Mouse (Mus musculus): ENCODE measurements at regions not wholly inside any gene's neighbourhood (a gene's known extent, or its start where the extent isn't known, plus 50 kb on each side); places are given as distances from the start of the nearest gene placed in this dataset.

- 82% methylated on average over 3 of the region's 3 CpGs for WGBS
- Histone ChIP-seq H3K4me1 (ENCODE audit: control insufficient read depth, insufficient read depth, low read length) (no peaks in the 10 kb centered on the region), H3K27me3 (ENCODE audit: control insufficient read depth, insufficient read depth, low read length) (no peaks in the 10 kb centered on the region), H3K4me3 (ENCODE audit: insufficient read depth, low read depth, low read length) (no peak overlapping the region), H3K9ac (ENCODE audit: low read depth, low read length) (no peak overlapping the region), H3K27ac (replicated peaks; ENCODE audit: insufficient read depth, low read depth, low read length) (no peak overlapping the region), H3K36me3 (ENCODE audit: control insufficient read depth, insufficient read depth, low read length) (no peaks in the 10 kb centered on the region), H3K79me2 (ENCODE audit: control insufficient read depth, insufficient read depth, low read length) (no peaks in the 10 kb centered on the region)
- TF ChIP-seq POLR2A (IDR thresholded peaks at IDR 0.05; ENCODE audit: extremely low read depth, insufficient read depth, low read length), result no peak
- no peak for TF ChIP-seq CTCF (IDR thresholded peaks at IDR 0.05; ENCODE audit: low read depth, low read length)
- DNase-seq (ENCODE audit: extremely low read depth, low read depth, low spot score), result no peak
Observed at GRCm38 (mm10) chr3:22021360-22021935, 55.0 kb upstream of the Tbl1xr1 start.

DNA sequence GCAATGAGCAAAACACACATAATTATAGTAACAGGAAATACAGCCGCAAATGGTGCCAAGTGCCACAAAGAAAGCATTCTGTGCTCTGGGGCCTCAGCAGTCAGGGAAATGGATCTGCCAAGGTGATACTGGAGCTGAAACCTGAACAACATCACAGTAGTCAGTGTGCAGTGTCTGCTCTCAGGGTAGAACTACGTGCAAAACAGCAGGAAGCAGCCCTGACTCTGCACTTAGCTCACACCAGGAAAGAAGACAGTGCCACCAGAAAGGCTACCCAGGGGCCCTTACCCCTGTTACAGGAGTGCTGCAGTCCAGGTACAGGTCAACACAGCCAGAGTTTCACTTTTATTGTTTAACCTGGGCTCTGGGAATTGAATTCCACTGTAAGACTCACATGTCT, 54.0 kb upstream of the Tbl1xr1 start:
- H3K4me3 ChIP-seq (ENCODE audit: insufficient read depth, low read depth, low read length), result no peak overlapping the region
- no peak overlapping the region for H3K9ac ChIP-seq (ENCODE audit: low read depth, low read length)
- no peaks in the 10 kb centered on the region for H3K4me1 ChIP-seq (ENCODE audit: control insufficient read depth, insufficient read depth, low read length)
- H3K79me2 ChIP-seq (ENCODE audit: control insufficient read depth, insufficient read depth, low read length), result no peaks in the 10 kb centered on the region
- WGBS, result 72% methylated on average over 2 of the region's 2 CpGs
- H3K27ac ChIP-seq (replicated peaks; ENCODE audit: insufficient read depth, low read depth, low read length), result no peak overlapping the region
- H3K27me3 ChIP-seq (ENCODE audit: control insufficient read depth, insufficient read depth, low read length), result no peaks in the 10 kb centered on the region
- TF ChIP-seq POLR2A (IDR thresholded peaks at IDR 0.05; ENCODE audit: extremely low read depth, insufficient read depth, low read length), result no peak
- TF ChIP-seq CTCF (IDR thresholded peaks at IDR 0.05; ENCODE audit: low read depth, low read length), result no peak
- no peaks in the 10 kb centered on the region for H3K36me3 ChIP-seq (ENCODE audit: control insufficient read depth, insufficient read depth, low read length)
- DNase-seq (ENCODE audit: extremely low read depth, low read depth, low spot score), result no peak

DNA sequence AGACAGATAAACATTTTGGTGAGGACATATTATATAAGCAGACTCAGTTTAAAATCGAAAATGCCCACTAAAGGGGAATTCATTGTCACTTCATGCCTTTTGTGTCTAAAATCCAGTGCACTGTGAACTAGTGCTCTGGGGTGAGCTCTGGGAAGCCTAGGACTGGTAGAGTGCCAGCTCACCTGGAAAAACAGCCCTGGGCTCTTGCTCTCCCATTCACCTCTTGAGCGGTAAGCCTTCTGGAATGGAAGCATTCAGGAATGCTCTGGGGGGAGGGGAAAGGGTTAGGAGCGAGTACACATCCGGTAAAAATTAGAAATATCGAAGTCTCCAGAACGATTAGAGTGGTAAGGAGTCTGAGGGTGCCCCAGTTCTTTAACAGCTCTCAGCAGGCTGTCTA, 53.4 kb upstream of the Tbl1xr1 start:
- no peak overlapping the region for H3K4me3 ChIP-seq (ENCODE audit: insufficient read depth, low read depth, low read length)
- DNase-seq (ENCODE audit: extremely low read depth, low read depth, low spot score), result no peak
- H3K4me1 ChIP-seq (ENCODE audit: control insufficient read depth, insufficient read depth, low read length), result no peaks in the 10 kb centered on the region
- H3K79me2 ChIP-seq (ENCODE audit: control insufficient read depth, insufficient read depth, low read length), result no peaks in the 10 kb centered on the region
- no peaks in the 10 kb centered on the region for H3K36me3 ChIP-seq (ENCODE audit: control insufficient read depth, insufficient read depth, low read length)
- no peak overlapping the region for H3K9ac ChIP-seq (ENCODE audit: low read depth, low read length)
- no peaks in the 10 kb centered on the region for H3K27me3 ChIP-seq (ENCODE audit: control insufficient read depth, insufficient read depth, low read length)
- no peak overlapping the region for H3K27ac ChIP-seq (replicated peaks; ENCODE audit: insufficient read depth, low read depth, low read length)
- no peak for TF ChIP-seq POLR2A (IDR thresholded peaks at IDR 0.05; ENCODE audit: extremely low read depth, insufficient read depth, low read length)
- 72% methylated on average over 6 of the region's 6 CpGs for WGBS

- no peak for DNase-seq (ENCODE audit: extremely low read depth, low read depth, low spot score)
- no peak overlapping the region for H3K9ac ChIP-seq (ENCODE audit: low read depth, low read length)
- no peaks in the 10 kb centered on the region for H3K79me2 ChIP-seq (ENCODE audit: control insufficient read depth, insufficient read depth, low read length)
- H3K27ac ChIP-seq (replicated peaks; ENCODE audit: insufficient read depth, low read depth, low read length), result no peak overlapping the region
- no peak overlapping the region for H3K4me3 ChIP-seq (ENCODE audit: insufficient read depth, low read depth, low read length)
- no peaks in the 10 kb centered on the region for H3K4me1 ChIP-seq (ENCODE audit: control insufficient read depth, insufficient read depth, low read length)
- H3K27me3 ChIP-seq (ENCODE audit: control insufficient read depth, insufficient read depth, low read length), result no peaks in the 10 kb centered on the region
- TF ChIP-seq CTCF (IDR thresholded peaks at IDR 0.05; ENCODE audit: low read depth, low read length) (no peak), POLR2A (IDR thresholded peaks at IDR 0.05; ENCODE audit: extremely low read depth, insufficient read depth, low read length) (no peak)
- no peaks in the 10 kb centered on the region for H3K36me3 ChIP-seq (ENCODE audit: control insufficient read depth, insufficient read depth, low read length)
- WGBS, result 79% methylated on average over 5 of the region's 5 CpGs
Observed at GRCm38 (mm10) chr3:22023551-22023950, 52.9 kb upstream of the Tbl1xr1 start.

GRCm38 (mm10) chr3:22024200-22024599, 52.3 kb upstream of the Tbl1xr1 start:
- WGBS, result 61% methylated on average over 6 of the region's 6 CpGs
- H3K36me3 ChIP-seq (ENCODE audit: control insufficient read depth, insufficient read depth, low read length), result no peaks in the 10 kb centered on the region
- TF ChIP-seq CTCF (IDR thresholded peaks at IDR 0.05; ENCODE audit: low read depth, low read length) (no peak), POLR2A (IDR thresholded peaks at IDR 0.05; ENCODE audit: extremely low read depth, insufficient read depth, low read length) (no peak)
- H3K27me3 ChIP-seq (ENCODE audit: control insufficient read depth, insufficient read depth, low read length), result no peaks in the 10 kb centered on the region
- H3K4me1 ChIP-seq (ENCODE audit: control insufficient read depth, insufficient read depth, low read length), result no peaks in the 10 kb centered on the region
- H3K79me2 ChIP-seq (ENCODE audit: control insufficient read depth, insufficient read depth, low read length), result no peaks in the 10 kb centered on the region
- no peak overlapping the region for H3K27ac ChIP-seq (replicated peaks; ENCODE audit: insufficient read depth, low read depth, low read length)
- no peak overlapping the region for H3K4me3 ChIP-seq (ENCODE audit: insufficient read depth, low read depth, low read length)
- DNase-seq (ENCODE audit: extremely low read depth, low read depth, low spot score), result no peak
- no peak overlapping the region for H3K9ac ChIP-seq (ENCODE audit: low read depth, low read length)

DNA sequence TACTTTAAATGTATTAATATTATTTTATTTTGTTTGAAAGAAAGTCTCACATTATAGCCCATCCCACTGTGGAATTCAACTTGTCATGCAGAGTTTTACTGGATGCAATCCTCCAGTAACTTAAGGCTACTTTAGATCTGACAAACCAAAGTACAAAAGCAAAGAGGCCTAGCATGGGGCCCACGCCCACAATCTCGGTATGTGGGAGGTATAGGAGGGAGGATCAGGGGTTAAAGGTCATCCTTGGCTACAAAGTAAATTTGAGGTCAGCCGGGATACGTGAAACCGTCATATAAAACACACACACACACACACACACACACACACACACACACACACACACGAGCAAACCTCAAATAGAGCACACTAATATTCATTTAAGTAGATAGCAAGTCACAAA, 51.3 kb upstream of the Tbl1xr1 start:
- DNase-seq (ENCODE audit: extremely low read depth, low read depth, low spot score), result no peak
- 58% methylated on average over 6 of the region's 6 CpGs for WGBS

More for the DNA sequence above, 51.3 kb upstream of the Tbl1xr1 start:
- no peaks in the 10 kb centered on the region for H3K27me3 ChIP-seq (ENCODE audit: control insufficient read depth, insufficient read depth, low read length)
- TF ChIP-seq POLR2A (IDR thresholded peaks at IDR 0.05; ENCODE audit: extremely low read depth, insufficient read depth, low read length) (no peak), CTCF (IDR thresholded peaks at IDR 0.05; ENCODE audit: low read depth, low read length) (no peak)
- no peaks in the 10 kb centered on the region for H3K36me3 ChIP-seq (ENCODE audit: control insufficient read depth, insufficient read depth, low read length)
- no peak overlapping the region for H3K4me3 ChIP-seq (ENCODE audit: insufficient read depth, low read depth, low read length)
- no peak overlapping the region for H3K27ac ChIP-seq (replicated peaks; ENCODE audit: insufficient read depth, low read depth, low read length)
- no peaks in the 10 kb centered on the region for H3K79me2 ChIP-seq (ENCODE audit: control insufficient read depth, insufficient read depth, low read length)
- no peak overlapping the region for H3K9ac ChIP-seq (ENCODE audit: low read depth, low read length)
- H3K4me1 ChIP-seq (ENCODE audit: control insufficient read depth, insufficient read depth, low read length), result no peaks in the 10 kb centered on the region
